Mouse (Mus musculus) liver, adult 2 months (tissue): ENCODE measurements around the gene Alg14. TPM values are rescaled to one million over a fixed set of nuclear protein-coding genes. Genes with fewer than 3 reads are reported as not detected.

Experiments
- DNase-seq: peaks from one replicate; pipeline ENCODE4 v3.0.0-alpha.2; 2011; ENCODE audit warnings: low read depth, low spot score; ENCODE audit errors: extremely low read depth
- H3K27ac ChIP-seq: fragments of 200-500 bp; replicated peaks from 2 replicates; pipeline ENCODE4 v1.5.1; 2012; ENCODE audit warnings: low read depth, mild to moderate bottlenecking, control low read depth, inconsistent platforms, low read length; ENCODE audit not compliant: insufficient read depth
- H3K27me3 ChIP-seq: fragments of 200-500 bp; 2 replicates; pipeline ENCODE4 v1.6.1; 2012; ENCODE audit warnings: mild to moderate bottlenecking, moderate library complexity, low read length, inconsistent platforms; ENCODE audit not compliant: control insufficient read depth, insufficient read depth
- H3K36me3 ChIP-seq: fragments of 200-500 bp; 2 replicates; pipeline ENCODE4 v1.6.1; 2012; ENCODE audit warnings: low read length, inconsistent platforms; ENCODE audit not compliant: control insufficient read depth, insufficient read depth
- H3K4me1 ChIP-seq: fragments of 200-500 bp; 2 replicates; pipeline ENCODE4 v1.6.1; 2011; ENCODE audit warnings: low read length; ENCODE audit not compliant: control insufficient read depth, insufficient read depth
- H3K4me3 ChIP-seq: fragments of 200-500 bp; 2 replicates; pipeline ENCODE4 v1.5.1; 2011; ENCODE audit warnings: low read depth, mild to moderate bottlenecking, control low read depth, low read length, moderate library complexity; ENCODE audit not compliant: insufficient read depth
- H3K79me2 ChIP-seq: fragments of 200-500 bp; 2 replicates; pipeline ENCODE4 v1.6.1; 2012; ENCODE audit warnings: inconsistent platforms, mild to moderate bottlenecking, low read length, moderate library complexity; ENCODE audit not compliant: control insufficient read depth, insufficient read depth
- H3K9ac ChIP-seq: fragments of 200-500 bp; 2 replicates; pipeline ENCODE4 v1.6.1; 2012; ENCODE audit warnings: low read depth, mild to moderate bottlenecking, control low read depth, inconsistent platforms, low read length
- CTCF ChIP-seq: fragments of 200-500 bp; IDR thresholded peaks from 2 replicates; pipeline ENCODE4 v1.5.1; 2011; ENCODE audit warnings: low read depth, low read length, control low read depth
- POLR2A ChIP-seq: fragments of 200-500 bp; IDR thresholded peaks from 2 replicates; pipeline ENCODE4 v1.6.1; 2011; ENCODE audit warnings: low read length, control low read depth; ENCODE audit not compliant: insufficient read depth; ENCODE audit errors: extremely low read depth
- WGBS: fragments of 180-500 bp; shearing (Covaris S2); methylation state at CpG from one replicate; pipeline ENCODE4 v1.1.7; 2018; 5-methylcytosine and 5-hydroxymethylcytosine counted together
- polyA plus RNA-seq: library from polyadenylated mRNA; depleted of rRNA; stranded (reverse); fragments of >200 nt; gene quantifications from 2 replicates; pipeline ENCODE4 v1.2.3, GENCODE M21; 2012
- total RNA-seq: library from RNA; depleted of rRNA; stranded (reverse); fragments of >200 nt; gene quantifications from 2 replicates; pipeline ENCODE4 v1.2.3, GENCODE M21; 2014

Alg14 gene
- total and polyA plus RNA-seq, 2 experiments, result 12.6 to 24.3 TPM

GRCm38 (mm10) chr3:121267283-121267682 is 24.3 kb upstream of the Alg14 start:
- 62% methylated on average over 5 of the region's 5 CpGs for WGBS
- TF ChIP-seq CTCF (no peak), POLR2A (no peak)
- no peak overlapping the region for H3K4me3 ChIP-seq
- H3K79me2 ChIP-seq, result peaks cover 3% of the 10 kb centered on the region; the same call in 1 of the 2 replicates
- H3K9ac ChIP-seq, result no peak overlapping the region
- DNase-seq, result peak; percentile 53
- H3K36me3 ChIP-seq, result no peaks in the 10 kb centered on the region
- H3K27ac ChIP-seq, result no peak overlapping the region
- H3K4me1 ChIP-seq, result peaks cover 6% of the 10 kb centered on the region; the same call in 1 of the 2 replicates
- no peaks in the 10 kb centered on the region for H3K27me3 ChIP-seq

- Histone ChIP-seq H3K4me1 (peaks cover 12% of the 10 kb centered on the region; the same call in 1 of the 2 replicates), H3K79me2 (no peaks in the 10 kb centered on the region; the same call in 1 of the 2 replicates), H3K36me3 (no peaks in the 10 kb centered on the region), H3K27me3 (no peaks in the 10 kb centered on the region), H3K27ac (no peak overlapping the region), H3K4me3 (no peak overlapping the region), H3K9ac (no peak overlapping the region)
- 27% methylated on average over 2 of the region's 2 CpGs for WGBS
- no peak for TF ChIP-seq CTCF
- no peak for TF ChIP-seq POLR2A
- DNase-seq, result peak; percentile 65
Observed at GRCm38 (mm10) chr3:121272577-121272976, 19.0 kb upstream of the Alg14 start.

GRCm38 (mm10) chr3:121274010-121274409 is 17.6 kb upstream of the Alg14 start:
- peak; percentile 72 for DNase-seq
- Histone ChIP-seq H3K9ac (no peak overlapping the region), H3K27me3 (no peaks in the 10 kb centered on the region), H3K36me3 (no peaks in the 10 kb centered on the region), H3K27ac (no peak overlapping the region), H3K79me2 (no peaks in the 10 kb centered on the region; the same call in 1 of the 2 replicates), H3K4me3 (no peak overlapping the region), H3K4me1 (peaks cover 21% of the 10 kb centered on the region)
- 19% methylated on average over 2 of the region's 2 CpGs for WGBS
- TF ChIP-seq CTCF (no peak), POLR2A (no peak)

- DNase-seq, result peak; percentile 96
- 28% methylated on average over 4 of the region's 4 CpGs for WGBS
- TF ChIP-seq CTCF (no peak), POLR2A (no peak)
Observed at GRCm38 (mm10) chr3:121277009-121277408, 14.6 kb upstream of the Alg14 start.

GRCm38 (mm10) chr3:121277557-121277956 is 14.0 kb upstream of the Alg14 start:
- H3K4me3 ChIP-seq, result no peak overlapping the region
- TF ChIP-seq POLR2A, result no peak
- no peak for TF ChIP-seq CTCF
- H3K36me3 ChIP-seq, result no peaks in the 10 kb centered on the region
- peaks cover 19% of the 10 kb centered on the region for H3K4me1 ChIP-seq
- H3K79me2 ChIP-seq, result no peaks in the 10 kb centered on the region
- 42% methylated on average over 4 of the region's 4 CpGs for WGBS
- peak; percentile 61 for DNase-seq
- H3K27ac ChIP-seq, result peak overlapping the region; percentile 89
- H3K9ac ChIP-seq, result no peak overlapping the region
- no peaks in the 10 kb centered on the region for H3K27me3 ChIP-seq

More at GRCm38 (mm10) chr3:121277009-121277408, 14.6 kb upstream of the Alg14 start:
- no peaks in the 10 kb centered on the region for H3K27me3 ChIP-seq
- no peaks in the 10 kb centered on the region; the same call in 1 of the 2 replicates for H3K79me2 ChIP-seq
- no peak overlapping the region for H3K9ac ChIP-seq
- H3K4me3 ChIP-seq, result no peak overlapping the region
- peak overlapping the region; percentile 89 for H3K27ac ChIP-seq
- H3K36me3 ChIP-seq, result no peaks in the 10 kb centered on the region
- H3K4me1 ChIP-seq, result peaks cover 21% of the 10 kb centered on the region

- DNase-seq, result no peak
- Histone ChIP-seq H3K27ac (no peak overlapping the region), H3K79me2 (no peaks in the 10 kb centered on the region), H3K27me3 (no peaks in the 10 kb centered on the region), H3K9ac (0 out of 2 replicates have a peak overlapping the region, but pooled peaks have one; percentile 8), H3K4me1 (peaks cover 12% of the 10 kb centered on the region), H3K4me3 (no peak overlapping the region), H3K36me3 (no peaks in the 10 kb centered on the region)
- no peak for TF ChIP-seq CTCF
- no peak for TF ChIP-seq POLR2A
- WGBS, result 84% methylated on average over 14 of the region's 14 CpGs
Observed at GRCm38 (mm10) chr3:121279679-121280078, 11.9 kb upstream of the Alg14 start.
